33 mouse cellular contexts compared by ENCODE assay signal in the genomic region with DNA sequence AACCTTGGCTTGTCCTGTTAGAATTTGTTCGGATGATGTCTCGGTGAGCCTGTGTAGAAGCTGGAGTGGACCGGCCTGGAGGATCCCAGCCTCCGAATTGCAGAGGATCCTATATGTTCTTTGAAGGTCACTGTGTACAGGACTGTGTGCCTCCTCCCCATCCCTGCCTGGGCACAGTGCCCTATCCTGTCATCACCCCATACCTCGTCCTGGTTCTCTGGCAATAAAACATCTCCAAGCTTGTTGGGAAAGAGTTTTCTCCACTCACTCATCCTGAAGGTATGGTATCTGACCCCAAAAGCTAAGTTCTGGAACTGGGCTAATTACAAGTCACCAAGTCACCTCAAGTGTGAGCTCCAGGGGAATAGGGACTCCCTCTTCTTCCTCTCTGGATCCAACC. TPM values are rescaled to one million over a fixed set of nuclear protein-coding genes. Genes with fewer than 3 reads are reported as not detected.
DNase-seq lines count a peak whose midpoint lies in the region; TF ChIP-seq lines count a peak whose summit lies in the region.
"Had no signal": no experiment of that assay in that cellular context is flagged by ENCODE, and none has a peak within 500 bp of the region (broad histone marks: within the 10 kb centered on the region; RNA-seq: fewer than 3 reads in every experiment).

No protein-coding gene starts in this region.

- no peak for TF ChIP-seq EP300 in heart, adult 2 months (IDR thresholded peaks at IDR 0.05; ENCODE audit: insufficient read depth, low read depth, low read length)

- no peak overlapping the region for H3K27ac ChIP-seq in heart, adult 2 months
- H3K27ac ChIP-seq: forebrain, embryonic 12.5 days; hindbrain, embryonic 15.5 days; limb, embryonic 10.5 days; liver, embryonic 15.5 days; macrophage; midbrain, embryonic 15.5 days; neural tube, embryonic 13.5 days had no signal

- no peaks in the 10 kb centered on the region for H3K36me3 ChIP-seq in heart, adult 2 months (ENCODE audit: control insufficient read depth, insufficient read depth, low read length)
- H3K36me3 ChIP-seq: forebrain, embryonic 12.5 days; G1E; hindbrain, embryonic 15.5 days; limb, embryonic 10.5 days; liver, embryonic 15.5 days; midbrain, embryonic 15.5 days; neural tube, embryonic 13.5 days had no signal

- peak; percentile 5 for DNase-seq in adrenal gland, postnatal 14 days
- no peak for DNase-seq in adrenal gland, adult 18-20 months (ENCODE audit: low spot score in 2 of 2)
- peak; percentile 78 for DNase-seq in heart, adult 11 months
- no peak for DNase-seq in heart, postnatal 25 days (ENCODE audit: low spot score)
- DNase-seq in heart, postnatal 10 days = peak; percentile 42 to 55
- DNase-seq in heart, adult 2 months = no peak
- peak; percentile 66 for DNase-seq in heart, postnatal 4 days
- DNase-seq in thymus, postnatal 10 days (ENCODE audit: low spot score in 2 of 2) = no peak
- DNase-seq: kidney, adult 9 months; kidney, postnatal 14 days; liver; retina, postnatal 1 day; right cerebral cortex, postnatal 4 days; thymus, adult 18-20 months; thymus, postnatal 4 days had no signal

- WGBS in heart, adult 2 months = 59% methylated on average over 5 of the region's 5 CpGs

- H3K79me2 ChIP-seq in heart, adult 2 months (replicated peaks; ENCODE audit: control insufficient read depth, insufficient read depth, low read length) = no peaks in the 10 kb centered on the region

- no peaks in the 10 kb centered on the region for H3K4me1 ChIP-seq in heart, adult 2 months (ENCODE audit: control insufficient read depth, insufficient read depth, low read length)
- H3K4me1 ChIP-seq: forebrain, embryonic 12.5 days; hindbrain, embryonic 15.5 days; midbrain, embryonic 15.5 days; neural tube, embryonic 13.5 days had no signal

- no peak overlapping the region for H3K9ac ChIP-seq in heart, adult 2 months (ENCODE audit: low read depth, low read length)
- H3K9ac ChIP-seq: forebrain, embryonic 12.5 days; hindbrain, embryonic 15.5 days; liver, embryonic 15.5 days; midbrain, embryonic 15.5 days; neural tube, embryonic 13.5 days had no signal

- TF ChIP-seq CTCF in heart, adult 2 months (IDR thresholded peaks at IDR 0.05) = no peak

- H3K4me3 ChIP-seq in heart, adult 2 months = no peak overlapping the region
- H3K4me3 ChIP-seq: forebrain, embryonic 12.5 days; hindbrain, embryonic 15.5 days; limb, embryonic 10.5 days; liver, embryonic 15.5 days; midbrain, embryonic 15.5 days; neural tube, embryonic 13.5 days had no signal

- no peaks in the 10 kb centered on the region for H3K27me3 ChIP-seq in heart, adult 2 months (ENCODE audit: control insufficient read depth, insufficient read depth, low read length)
- H3K27me3 ChIP-seq: hindbrain, embryonic 15.5 days; neural tube, embryonic 13.5 days had no signal

- TF ChIP-seq POLR2A in heart, adult 2 months (IDR thresholded peaks at IDR 0.05; ENCODE audit: insufficient read depth, low read depth, low read length) = no peak

- intact Hi-C loops in heart, postnatal 25 days (cut with DNase I) = no loop called here
- intact Hi-C loops in heart, postnatal 10 days (cut with DNase I) = no loop called here
- intact Hi-C loops in heart, adult 2 months (cut with DNase I) = no loop called here

RNA-seq across cellular contexts. Expression of gene Cabp2, which starts 5.7 kb away (rescaled TPM):
- not detected in 2 replicates for total RNA-seq in adrenal gland, postnatal 14 days (2021)
- not detected for total RNA-seq in adrenal gland, adult 18-20 months (2021)
- not detected for total RNA-seq in heart, postnatal 25 days (2021)
- total RNA-seq in heart, postnatal 10 days (2021) = not detected
- total RNA-seq in heart, adult 2 months (2021) = not detected
- not detected in 2 replicates for polyA plus RNA-seq in heart, adult 2 months (2012; rRNA removed)
- not detected for total RNA-seq in heart, postnatal 4 days (2021)
- total RNA-seq: CH12.LX; G1E; gastrocnemius, adult 18-20 months; gastrocnemius, postnatal 4 days; hematopoietic stem cell, adult 5-6 weeks; layer of hippocampus, adult 18-20 months; layer of hippocampus, postnatal 25 days had no signal
- polyA plus RNA-seq: activated CD4-positive, CD25-positive, alpha-beta regulatory T cell, adult 4 months; embryonic facial prominence, embryonic 11.5 days; forebrain, embryonic 12.5 days; G1E; hindbrain, embryonic 15.5 days; limb, embryonic 10.5 days; lung, embryonic 16.5 days; macrophage; neural tube, embryonic 13.5 days; stomach, embryonic 14.5 days had no signal

RNA-seq across cellular contexts. Expression of gene Cdk2ap2, which starts 9.9 kb away (rescaled TPM):
- total RNA-seq in adrenal gland, postnatal 14 days (2021) = 78.4 and 97.1 TPM in 2 replicates
- 100 to 1,000 TPM; 125 to 147 TPM for total RNA-seq in adrenal gland, adult 18-20 months (2021)
- total RNA-seq in heart, postnatal 25 days (2021) = 10 to 100 TPM; 36.6 to 45.1 TPM
- total RNA-seq in heart, postnatal 10 days (2021) = 10 to 100 TPM; 21.9 to 26.3 TPM
- total RNA-seq in heart, adult 2 months (2021) = 10 to 100 TPM; 39.9 to 43.2 TPM
- 81.3 and 85.3 TPM in 2 replicates for polyA plus RNA-seq in heart, adult 2 months (2012; rRNA removed)
- 10 to 100 TPM; 22.4 to 23.6 TPM for total RNA-seq in heart, postnatal 4 days (2021)

RNA-seq across cellular contexts. Expression of gene Pitpnm1, which starts 12.7 kb away (rescaled TPM):
- total RNA-seq in adrenal gland, postnatal 14 days (2021) = 95.1 and 116 TPM in 2 replicates
- total RNA-seq in adrenal gland, adult 18-20 months (2021) = 100 to 1,000 TPM in 1 of 2 experiments, 10 to 100 TPM in 1; 85.6 to 115 TPM
- total RNA-seq in heart, postnatal 25 days (2021) = 10 to 100 TPM; 20.8 to 22.1 TPM
- 10 to 100 TPM; 30.8 to 32.8 TPM for total RNA-seq in heart, postnatal 10 days (2021)
- total RNA-seq in heart, adult 2 months (2021) = 10 to 100 TPM; 18.1 to 19.9 TPM
- polyA plus RNA-seq in heart, adult 2 months (2012; rRNA removed) = 43.6 and 49.9 TPM in 2 replicates
- total RNA-seq in heart, postnatal 4 days (2021) = 10 to 100 TPM; 41.8 to 42.9 TPM

RNA-seq across cellular contexts. Expression of gene Gstp3, which starts 27.7 kb away (rescaled TPM):
- total RNA-seq in adrenal gland, postnatal 14 days (2021) = 4.5 and 58.0 TPM in 2 replicates
- 1 to 10 TPM; 2.0 to 2.1 TPM for total RNA-seq in adrenal gland, adult 18-20 months (2021)
- total RNA-seq in heart, postnatal 25 days (2021) = not detected
- total RNA-seq in heart, postnatal 10 days (2021) = not detected
- total RNA-seq in heart, adult 2 months (2021) = not detected
- 1.1 TPM in 1 of 2 replicates, not detected in the other for polyA plus RNA-seq in heart, adult 2 months (2012; rRNA removed)
- total RNA-seq in heart, postnatal 4 days (2021) = not detected
- total RNA-seq: gastrocnemius, adult 18-20 months; layer of hippocampus, adult 18-20 months; layer of hippocampus, postnatal 25 days had no signal
- polyA plus RNA-seq: embryonic facial prominence, embryonic 11.5 days; forebrain, embryonic 12.5 days; hindbrain, embryonic 15.5 days; limb, embryonic 10.5 days; macrophage; midbrain, embryonic 15.5 days; neural tube, embryonic 13.5 days; stomach, embryonic 14.5 days had no signal

RNA-seq across cellular contexts. Expression of gene Aip, which starts 38.6 kb away (rescaled TPM):
- total RNA-seq in adrenal gland, postnatal 14 days (2021) = 81.3 and 94.1 TPM in 2 replicates
- 100 to 1,000 TPM; 119 to 121 TPM for total RNA-seq in adrenal gland, adult 18-20 months (2021)
- total RNA-seq in heart, postnatal 25 days (2021) = 10 to 100 TPM; 54.2 to 56.8 TPM
- 10 to 100 TPM; 47.7 to 62.6 TPM for total RNA-seq in heart, postnatal 10 days (2021)
- 10 to 100 TPM; 55.1 to 60.6 TPM for total RNA-seq in heart, adult 2 months (2021)
- 69.4 and 82.1 TPM in 2 replicates for polyA plus RNA-seq in heart, adult 2 months (2012; rRNA removed)
- 10 to 100 TPM; 54.6 to 55.7 TPM for total RNA-seq in heart, postnatal 4 days (2021)

Comparison
In these comparisons a context has a peak if more than half of its experiments do, and no peak if none do; other contexts are left out.
1. DNase-seq: peak in adrenal gland, postnatal 14 days (single experiment), heart, adult 11 months (single experiment), heart, postnatal 10 days (2 of 2) and heart, postnatal 4 days (single experiment); none in adrenal gland, adult 18-20 months (0 of 2), heart, postnatal 25 days (single experiment), heart, adult 2 months (0 of 2) and thymus, postnatal 10 days (0 of 2).